Mouse (Mus musculus) kidney, adult 18-20 months (tissue): ENCODE data around the gene Filip1l.

Experiments
- DNase-seq: peaks from one replicate; pipeline ENCODE4 v3.0.0; 2021

Filip1l gene

DNA sequence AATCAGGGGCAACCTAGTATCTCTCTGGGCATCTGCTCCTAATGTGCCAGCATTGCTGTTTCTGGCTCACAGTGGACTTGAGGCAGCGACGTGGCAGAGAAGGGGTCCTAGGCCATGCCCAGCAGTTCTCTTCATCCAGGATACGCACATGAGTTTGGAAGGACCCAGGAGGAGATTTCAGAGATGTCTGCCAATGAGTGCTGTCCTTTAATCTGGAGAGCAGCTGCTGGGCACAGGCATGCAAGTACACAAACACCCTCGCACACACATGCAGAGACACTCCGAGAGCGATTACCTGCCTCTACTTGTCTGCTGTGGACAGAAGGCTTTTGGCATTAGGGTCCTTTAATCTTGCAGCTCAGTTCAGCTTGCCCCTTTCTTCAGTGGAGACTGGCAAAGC, at the start of gene Filip1l:
Gene Filip1l, plus strand, starts transcription at position 343 of the 400 bp plus-strand sequence.
- DNase-seq = no peak

DNA sequence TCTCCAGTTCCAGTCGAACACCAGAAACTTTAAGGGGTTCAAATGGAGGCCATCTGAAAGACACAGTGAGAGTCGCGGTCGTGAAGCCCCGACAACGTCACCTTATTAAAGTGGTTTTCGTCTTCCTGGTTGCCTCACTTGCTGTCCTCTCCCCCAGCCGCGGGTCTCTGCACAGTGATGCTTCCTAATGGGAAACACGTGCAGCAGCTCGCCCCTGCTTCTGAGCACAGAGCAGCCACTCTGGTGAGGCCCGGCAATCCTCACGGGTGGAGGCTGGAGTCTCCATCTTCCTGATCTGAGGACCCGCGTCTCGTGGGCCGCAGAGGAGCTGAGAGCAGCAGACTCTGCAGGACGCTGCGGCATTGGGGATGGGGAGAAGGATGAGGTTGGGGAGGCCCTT, 49.2 kb upstream of the Filip1l start:
- DNase-seq = no peak

DNA sequence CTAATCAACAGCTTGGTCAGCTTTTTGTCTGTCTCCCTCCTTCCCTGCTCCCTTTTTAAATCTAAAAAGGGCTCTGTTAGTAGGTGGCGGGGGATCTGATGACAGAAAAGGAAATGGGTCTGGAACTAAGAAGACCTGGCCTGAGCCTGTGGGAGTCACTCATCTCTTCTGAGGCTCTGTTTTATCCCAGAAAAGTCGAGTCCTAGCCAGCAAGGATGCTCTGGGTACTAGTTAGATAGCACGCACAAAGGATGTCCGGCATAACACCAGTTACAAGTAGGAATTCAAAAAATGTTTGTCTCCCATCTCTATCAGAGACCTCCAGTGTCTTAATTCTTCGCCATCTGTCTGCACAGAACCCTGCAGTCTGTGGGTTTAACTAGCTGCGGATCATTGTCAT, 47.4 kb upstream of the Filip1l start:
- no peak for DNase-seq

DNA sequence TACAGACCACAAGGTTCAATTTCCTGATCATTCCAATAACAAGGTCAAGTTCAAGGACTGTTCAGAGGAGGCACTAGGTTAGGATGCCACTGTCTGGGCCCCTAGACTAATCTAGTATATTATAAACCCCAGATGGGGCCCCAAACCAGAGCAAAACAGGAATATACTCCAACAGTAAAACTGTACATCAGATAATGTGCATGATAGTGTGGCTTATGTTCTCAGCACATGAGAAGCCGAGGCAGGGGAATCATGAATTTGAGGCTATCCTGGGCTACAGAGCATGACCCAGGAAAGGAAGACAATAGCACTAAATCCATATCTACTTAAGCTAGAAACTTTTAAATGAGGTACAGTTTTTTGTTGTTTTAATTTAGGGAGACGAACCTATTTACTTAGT, 40.8 kb upstream of the Filip1l start:
- no peak for DNase-seq

DNA sequence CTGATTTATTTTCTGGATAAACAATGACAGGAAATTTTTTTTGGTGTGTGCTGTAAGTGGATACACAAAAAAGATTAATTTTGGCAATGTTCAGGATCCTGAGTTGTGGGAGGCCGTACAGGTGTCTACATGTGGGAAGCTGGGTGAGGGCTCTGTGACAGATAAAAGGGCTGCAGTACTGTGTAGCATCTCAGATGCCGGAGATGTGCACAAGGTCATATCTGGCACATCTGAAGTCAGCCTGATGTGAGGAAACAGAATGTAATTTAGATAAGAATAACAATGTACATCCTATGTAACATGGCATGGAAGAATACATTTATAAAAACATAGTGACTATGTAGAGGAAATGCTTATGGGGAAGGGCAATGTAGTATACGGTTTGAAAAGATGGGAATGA, 39.4 kb upstream of the Filip1l start:
- DNase-seq = no peak

DNA sequence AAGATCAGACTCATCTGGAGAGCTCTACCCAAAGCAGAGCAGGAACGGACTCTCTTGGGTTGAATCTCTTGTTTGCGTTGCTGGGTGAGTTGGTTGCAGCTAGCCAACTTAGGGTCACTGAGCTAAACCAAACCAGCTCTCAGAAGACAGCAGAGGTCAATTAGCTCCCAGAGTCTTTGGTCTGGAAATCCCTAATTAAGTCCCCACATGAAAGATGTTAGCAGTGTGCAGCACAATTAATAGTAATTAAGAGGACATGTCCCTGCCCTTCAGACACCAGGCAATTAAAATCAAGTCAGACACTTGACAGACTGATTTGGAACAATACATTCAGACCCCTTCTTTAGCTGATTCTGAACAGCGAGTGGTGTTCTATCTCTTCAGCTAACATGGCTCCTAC, 38.7 kb upstream of the Filip1l start:
- no peak for DNase-seq

DNA sequence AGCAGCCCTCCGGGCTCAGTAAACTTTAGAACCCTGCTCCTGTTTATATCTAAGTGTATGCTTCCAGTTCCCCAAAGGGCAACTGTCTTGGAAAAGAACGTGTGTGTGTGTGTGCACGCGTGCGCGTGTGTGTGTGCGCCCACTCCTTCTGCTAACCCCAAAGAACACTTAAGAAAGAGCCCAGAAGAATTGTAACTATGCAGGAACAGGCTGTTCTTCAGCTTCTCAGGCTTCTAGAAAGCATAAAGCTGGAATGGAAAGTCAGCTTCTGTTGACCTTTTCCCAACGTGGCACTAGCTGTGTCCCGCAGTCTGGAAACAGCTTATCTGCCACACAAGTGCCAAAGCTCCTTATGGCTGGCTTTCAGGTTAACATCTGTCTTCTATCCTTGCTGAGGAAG, 37.9 kb upstream of the Filip1l start:
- DNase-seq = no peak

DNA sequence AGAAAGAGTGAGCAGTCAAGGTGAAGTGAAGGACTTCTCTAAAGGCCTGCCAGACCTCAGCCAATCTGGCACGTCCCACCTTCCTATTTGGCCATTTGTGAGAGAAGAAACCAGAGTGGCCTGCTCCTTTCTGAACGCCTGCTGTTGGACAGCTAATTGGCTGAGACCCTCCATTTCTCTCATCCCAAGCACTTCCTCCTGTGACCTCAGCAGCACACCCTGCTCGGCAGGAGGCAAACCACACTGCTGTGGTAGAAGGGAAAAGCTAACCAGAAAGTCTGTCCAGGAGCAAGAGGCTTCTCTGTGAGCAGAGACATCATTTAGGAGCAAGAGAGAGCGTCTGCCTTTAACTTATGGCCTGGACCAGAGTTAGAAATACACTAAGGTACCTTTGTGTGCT, 35.8 kb upstream of the Filip1l start:
- no peak for DNase-seq

DNA sequence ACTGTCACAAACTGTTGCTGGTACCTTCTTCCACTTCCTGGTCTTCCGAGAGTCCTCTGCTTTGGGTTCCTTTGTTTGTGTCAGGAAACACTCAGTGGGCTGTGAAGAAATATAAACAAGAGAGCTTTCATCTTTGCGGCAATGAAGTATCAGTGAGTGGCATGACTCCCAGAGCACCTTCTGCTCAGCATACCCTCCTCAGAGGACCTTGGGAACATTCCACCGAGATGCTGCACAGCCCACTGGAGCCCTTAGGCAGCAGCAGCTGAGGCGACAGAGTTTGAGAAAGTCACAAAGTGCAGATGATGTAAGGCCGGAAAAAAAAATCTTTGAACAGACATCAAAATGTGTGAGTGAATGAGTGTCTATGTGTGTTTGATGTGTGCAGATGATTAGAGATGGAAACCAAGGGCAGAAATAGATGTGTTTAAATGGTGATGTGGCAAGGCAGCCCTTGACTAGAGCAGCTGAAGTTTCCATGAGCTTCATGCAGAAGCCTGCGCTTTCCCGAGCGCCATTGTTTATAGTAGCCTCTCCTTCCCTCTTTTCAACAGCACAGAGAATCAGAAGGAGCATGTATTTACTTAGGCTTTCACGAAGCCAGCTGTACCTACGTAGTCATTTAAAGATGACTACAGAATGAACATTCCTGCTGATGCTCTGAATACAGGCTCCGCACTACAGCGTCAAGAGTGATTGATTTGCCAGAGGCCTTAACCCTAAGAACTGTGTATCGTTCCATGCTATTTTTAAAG, 34.8 kb upstream of the Filip1l start:
- peak; percentile 8 for DNase-seq

DNA sequence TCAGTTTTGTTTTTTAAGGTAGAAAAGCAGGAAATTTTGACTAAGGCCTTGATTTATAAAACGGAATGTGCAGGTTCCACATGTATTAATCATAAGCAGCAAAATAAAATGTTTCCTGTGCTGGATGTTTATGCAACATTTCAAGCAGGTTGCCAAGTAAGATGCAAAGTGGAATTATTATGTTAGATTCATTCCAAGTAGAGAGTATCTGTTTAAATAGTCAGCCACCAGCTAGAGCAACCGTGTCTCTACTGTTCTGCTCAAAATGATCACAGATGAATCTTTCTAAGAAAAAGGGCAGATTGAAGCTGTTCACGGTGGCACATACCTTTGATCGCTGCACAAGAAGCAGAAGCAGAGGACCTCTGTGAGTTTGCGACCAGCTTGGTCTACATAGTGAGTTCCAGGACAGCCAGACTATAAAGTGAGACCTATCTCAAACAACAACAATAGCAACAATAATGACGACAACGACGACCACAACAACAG, 34.2 kb upstream of the Filip1l start:
- no peak for DNase-seq

DNA sequence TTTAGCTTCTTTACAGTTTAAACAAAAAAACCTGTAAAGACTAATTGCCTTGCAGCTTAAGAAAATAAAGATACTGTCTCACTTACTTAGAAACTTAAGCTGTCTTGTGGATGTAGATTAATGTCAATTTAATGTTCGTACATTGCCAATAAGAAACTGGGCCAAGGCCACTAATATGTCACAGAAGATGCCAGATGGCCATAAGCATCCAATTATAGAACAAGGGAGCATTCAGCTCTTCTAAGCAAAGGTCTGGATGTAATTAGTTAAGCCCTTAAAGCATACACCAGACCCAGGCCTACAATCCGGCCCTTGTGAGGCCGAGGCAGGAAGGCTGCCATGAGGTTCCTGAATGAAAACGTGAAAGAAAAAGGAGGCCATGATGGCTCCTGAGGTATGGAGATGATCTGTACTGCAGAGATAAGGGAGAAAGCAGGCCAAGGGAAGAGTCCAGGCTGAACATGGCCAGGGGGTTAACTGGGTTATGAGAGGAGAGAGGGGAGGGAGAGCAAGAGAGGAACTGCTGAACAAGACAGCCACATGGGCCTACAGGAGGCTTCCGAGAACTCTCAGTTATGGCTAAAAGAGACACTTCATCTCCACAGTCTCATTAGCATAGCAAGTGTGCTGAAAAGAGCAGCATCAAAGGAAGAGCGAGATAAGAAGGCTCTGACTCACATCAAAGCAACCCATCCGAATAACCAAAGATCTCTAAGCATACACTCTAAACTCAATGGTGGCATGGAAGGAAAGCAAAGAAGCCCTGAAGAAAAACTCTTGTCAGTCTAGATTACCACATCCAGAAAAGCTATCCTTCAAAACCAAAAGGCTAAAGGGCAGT, 33.4 kb upstream of the Filip1l start:
- no peak for DNase-seq

DNA sequence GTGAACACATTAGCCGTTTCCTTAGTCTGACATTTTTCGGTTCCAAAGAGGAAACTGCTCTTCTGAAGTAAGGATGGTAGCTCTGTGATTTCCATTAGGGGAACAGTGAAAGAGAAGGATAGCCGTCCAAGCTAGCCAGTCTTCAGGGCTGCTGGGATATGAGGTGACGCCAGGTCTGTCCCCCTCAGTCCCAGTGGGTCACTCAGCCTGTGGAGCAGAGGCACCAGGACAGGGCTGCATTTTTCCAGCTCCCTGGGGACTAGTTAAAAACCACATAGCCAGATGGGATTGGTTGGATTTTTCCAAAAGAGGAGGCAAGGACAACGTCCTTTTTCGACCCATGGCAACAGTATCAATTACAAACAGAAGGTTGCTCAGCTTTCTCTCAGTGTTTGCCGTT, 25.9 kb upstream of the Filip1l start:
- DNase-seq = peak; percentile 32

DNA sequence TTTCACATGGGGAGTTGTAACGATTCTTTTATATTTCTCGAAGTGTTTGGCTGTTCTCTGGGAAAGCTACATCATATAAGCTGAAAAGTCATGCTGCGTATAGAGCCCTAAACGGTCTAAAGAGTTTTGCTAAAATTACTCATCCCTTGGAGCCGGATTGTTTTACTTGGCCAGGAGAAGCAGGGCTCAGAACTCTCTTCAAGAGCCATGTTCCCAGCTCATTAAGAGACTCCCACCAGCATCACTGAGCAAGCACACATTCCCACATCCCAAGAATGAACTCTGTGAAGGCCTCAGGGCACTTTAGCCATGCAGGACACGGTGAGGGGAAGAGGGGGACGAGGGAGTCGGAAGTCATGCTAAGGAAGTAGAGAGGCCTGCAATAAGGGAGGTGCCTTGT, 23.9 kb upstream of the Filip1l start:
- DNase-seq = no peak

DNA sequence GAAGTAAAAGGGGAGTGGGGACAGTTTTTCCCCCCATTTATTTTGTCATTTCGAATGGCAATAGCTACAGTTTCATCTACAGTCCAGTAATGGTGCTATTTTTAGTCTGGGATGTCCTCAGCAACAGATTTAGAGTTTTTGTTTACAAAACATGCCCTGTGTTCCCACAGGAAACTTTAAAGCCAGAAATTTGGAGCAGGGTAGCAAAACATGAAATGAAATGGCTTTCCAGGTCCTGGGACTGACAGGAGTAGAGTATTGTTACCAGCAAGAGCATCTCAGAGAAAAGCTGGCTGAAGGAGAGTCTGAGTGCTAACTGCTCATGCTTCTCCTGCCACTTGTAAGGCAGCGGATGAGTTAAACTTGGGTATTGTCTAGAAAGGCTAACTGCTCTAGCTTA, 22.8 kb upstream of the Filip1l start:
- DNase-seq = no peak

DNA sequence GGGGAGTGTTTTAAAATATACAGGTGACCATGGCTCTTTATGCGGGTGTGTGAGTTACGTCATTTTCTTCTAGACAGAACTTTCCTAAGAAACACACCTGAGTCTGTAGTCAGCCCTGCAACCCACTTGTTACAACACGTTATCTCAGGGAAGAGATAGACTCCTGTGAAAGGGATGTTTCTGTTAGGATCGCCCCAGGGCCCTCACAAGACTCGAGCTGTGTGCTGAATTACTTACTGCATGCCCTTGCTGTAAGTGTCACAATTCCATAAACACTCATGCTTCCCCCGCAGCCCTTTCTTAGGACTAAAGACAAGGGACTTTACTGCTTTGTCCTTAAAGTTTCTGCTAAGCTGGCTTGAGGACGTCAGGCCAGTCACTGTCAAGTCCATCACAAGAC, 20.6 kb upstream of the Filip1l start:
- no peak for DNase-seq

DNA sequence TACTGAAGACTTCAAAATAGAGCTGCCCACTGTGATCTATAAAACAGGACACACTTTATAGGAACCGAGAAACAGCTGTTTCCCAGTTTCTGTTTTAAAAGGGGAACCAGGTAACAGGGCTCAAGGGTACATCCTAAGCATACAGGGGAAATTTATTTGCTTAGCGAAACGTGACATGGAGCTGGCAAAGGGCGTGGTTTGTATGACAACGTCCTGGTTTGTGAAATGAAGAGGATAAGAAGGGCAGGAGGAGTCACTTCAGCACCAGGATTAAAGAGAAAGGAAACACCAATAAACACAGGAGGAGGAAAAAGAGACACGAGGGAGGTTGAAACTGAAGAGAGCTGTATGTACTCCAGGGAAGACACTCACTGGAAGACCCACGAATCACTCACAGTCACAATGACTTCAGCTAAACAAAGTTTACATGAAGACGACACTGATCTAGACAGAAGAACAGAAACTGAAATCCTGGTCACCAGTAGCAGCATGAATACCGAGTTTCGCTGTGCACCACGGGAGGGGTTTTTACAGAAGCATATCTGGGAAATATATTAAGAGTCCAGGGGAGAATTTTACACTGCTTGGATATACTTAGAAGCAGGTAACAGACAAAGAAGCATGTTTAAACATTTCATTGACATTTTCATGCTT, 16.0 kb upstream of the Filip1l start:
- DNase-seq = no peak

DNA sequence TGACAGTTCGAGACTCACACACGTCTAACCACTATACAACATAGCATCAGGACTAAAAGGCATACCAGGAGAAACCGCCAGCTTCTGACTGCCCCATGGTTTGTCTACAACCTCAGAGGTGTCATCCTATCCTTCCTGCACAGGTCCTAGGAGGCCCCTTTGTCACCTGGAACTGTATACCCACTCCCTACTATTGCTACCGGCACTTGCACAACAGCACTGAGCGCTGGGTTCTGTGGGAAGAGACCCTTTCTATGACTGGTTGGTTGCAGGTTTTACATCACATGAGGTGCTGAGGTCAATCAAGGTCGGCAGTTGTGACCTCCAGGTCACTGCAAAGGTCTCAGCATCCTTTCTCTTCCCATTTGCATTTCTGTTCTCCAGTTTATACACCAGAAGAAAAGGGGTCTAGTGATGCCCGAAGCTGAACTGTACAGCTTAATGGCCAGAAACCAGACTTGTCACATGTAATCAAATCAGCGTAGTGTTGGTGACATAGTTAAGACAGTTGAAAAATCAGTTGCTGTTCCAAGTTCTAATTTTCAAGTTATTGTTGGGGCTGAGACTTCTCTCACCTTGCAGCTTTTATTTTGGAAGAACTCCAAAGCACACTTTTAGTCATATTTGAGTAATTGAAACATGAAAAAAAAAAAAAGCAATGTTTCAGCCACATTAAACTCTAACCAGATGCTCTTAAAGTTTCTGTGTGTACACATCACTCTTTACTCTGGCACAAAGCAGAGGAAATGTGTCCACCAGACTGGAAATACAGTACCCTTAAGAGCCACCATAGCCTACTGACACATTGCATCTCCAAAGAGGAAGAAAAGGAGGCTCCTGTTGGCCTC, 12.9 kb upstream of the Filip1l start:
- no peak for DNase-seq

DNA sequence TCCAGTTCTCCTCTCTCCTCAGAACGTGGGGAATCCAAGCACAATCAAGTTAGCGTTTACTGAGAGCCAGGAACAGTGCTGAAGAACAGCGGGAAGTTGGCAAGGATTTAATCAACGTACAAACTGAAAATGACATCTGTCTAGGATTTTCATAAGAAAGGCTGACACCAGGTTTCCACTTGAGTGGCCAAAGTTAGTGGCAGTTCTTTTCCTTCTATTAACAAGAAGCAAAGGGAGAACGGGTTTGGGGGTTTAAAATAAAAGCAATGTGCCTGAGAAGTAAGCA, 12.3 kb upstream of the Filip1l start:
- no peak for DNase-seq

DNA sequence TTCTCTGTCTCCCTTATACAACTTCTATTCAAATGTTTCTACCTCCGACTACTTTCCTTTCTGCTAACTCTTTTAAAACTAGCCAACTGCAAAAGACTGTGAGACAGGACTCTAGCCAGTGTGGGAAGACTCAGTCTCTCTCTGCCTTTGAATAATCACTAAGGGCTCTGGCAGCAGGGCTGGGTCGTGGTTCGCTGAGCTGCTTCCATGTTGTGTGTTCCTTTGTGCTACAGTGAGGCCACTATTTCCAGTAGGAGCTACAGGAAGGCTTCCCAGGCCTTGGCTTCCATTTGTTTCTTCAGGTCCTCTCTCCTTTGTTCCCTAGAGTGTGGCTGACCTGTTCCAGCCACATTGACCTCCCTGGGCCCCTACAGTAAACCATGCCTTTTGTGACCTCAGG, 6.6 kb upstream of the Filip1l start:
- DNase-seq = no peak

DNA sequence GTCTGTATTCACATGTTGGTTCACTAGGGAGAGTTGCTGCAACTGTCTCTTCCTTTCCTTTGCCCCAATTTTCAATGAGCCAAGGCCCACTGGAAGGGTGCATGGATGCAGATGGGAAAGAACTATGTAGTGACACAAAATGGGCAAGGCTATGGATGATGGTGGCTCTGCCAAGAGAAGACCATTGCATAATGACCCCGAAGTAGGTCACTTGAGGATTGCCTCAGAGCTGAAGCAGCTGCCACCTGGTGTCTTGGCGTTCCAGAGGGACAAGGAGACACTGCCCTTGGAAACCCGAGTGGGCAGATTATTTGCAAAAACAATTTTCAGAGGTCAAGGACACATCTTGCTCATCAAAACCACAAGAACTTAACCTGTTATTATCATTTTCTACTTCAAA, 3.9 kb upstream of the Filip1l start:
- DNase-seq = no peak

DNA sequence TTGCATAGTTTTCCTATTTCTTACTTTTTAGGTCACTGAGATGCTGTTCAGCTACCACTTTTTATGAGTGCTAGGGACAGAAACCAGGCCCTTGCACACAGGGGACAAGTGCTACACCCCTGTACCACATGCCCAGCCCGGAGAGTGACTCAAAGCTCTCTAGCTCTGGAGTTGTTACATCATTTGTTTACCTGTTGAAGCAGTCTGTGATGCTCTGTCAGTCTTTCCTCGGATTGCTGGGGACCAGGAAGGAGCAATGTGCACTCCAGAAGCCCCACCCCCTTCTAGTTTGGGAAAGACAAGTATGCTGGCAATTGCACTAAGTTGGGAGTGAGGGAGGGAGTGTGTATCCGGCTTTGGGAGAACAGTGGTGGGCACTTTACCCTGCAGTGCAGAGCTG, 3.2 kb upstream of the Filip1l start:
- DNase-seq = no peak

DNA sequence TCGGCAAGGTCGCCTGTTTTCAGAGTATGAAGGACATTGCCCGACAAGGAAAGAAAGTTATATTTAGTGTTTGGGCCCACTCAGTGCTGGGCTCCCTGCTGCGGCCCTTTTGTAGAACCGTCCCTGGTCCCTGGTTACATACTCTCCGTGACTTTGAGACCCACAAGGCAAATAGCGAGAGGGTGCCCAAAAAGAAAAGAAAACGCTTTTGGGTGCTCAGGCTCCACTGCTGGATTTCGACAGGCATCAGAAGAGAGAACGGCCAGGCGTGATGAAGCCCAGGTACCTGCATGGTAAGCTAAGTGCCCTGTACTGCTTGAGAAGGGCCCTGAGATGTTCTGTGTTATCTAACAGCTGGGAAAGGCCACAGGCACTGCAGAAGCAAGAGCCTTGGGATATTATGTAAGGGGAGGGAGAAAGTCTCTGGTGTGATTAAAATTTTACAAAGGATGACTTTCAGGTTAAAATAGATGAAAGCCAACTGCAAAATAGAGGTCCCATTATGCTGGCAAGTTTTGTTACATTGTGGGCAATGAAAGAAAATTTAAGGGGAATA, 351 bp downstream of the Filip1l start:
- DNase-seq = no peak

DNA sequence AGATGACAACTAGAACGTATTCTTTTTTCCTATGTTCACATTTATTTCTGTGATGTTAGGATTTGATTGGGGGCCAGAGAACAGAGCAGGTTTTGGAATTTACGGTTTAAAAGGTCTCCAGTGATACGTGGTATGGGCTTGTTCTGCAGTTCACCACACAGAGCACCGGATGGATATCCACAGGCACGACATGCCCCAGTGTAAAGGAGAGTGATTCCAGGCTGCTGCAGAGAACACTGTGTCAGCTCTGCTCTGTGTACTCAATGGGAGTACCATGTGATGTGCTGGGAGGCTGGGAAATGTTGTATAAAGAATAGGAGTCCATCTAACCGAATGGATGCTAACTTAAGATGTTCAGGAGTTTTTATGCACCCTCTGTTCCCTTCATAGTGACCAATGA, 1.0 kb downstream of the Filip1l start:
- DNase-seq = no peak
